Mouse (Mus musculus) cerebellum, adult (tissue): ENCODE measurements around the gene Kcnh4.

ENCODE experiments used
- ATAC-seq: cut with Nextera tagmentation; 2 replicates; pipeline ENCODE4 v1.9.2; 2017; ENCODE audit warnings: mild to moderate bottlenecking, moderate library complexity, mixed read lengths; ENCODE audit not compliant: insufficient number of reproducible peaks, low FRiP score, low TSS enrichment

Gene Kcnh4

DNA sequence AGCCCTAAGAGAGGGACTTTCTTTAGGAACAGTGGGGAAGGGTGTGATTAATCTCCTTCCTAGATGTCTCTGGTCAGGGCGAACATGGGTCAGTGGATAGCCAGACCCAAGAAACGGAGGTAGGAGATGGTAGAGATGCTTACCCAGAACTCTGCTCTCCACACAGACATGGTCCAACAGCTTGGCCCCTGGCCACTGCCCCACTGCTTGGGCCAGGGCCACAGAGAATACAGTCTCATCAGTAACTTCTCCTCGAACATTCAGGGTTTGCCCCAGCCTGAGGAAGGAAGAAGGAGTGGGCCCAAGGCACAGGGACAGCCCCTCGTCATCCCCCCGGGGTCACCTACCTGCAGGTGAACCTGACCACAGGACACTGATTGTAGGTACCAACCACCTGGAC lies 8.1 kb upstream of the Kcnh4 start:
- ATAC-seq = no peak

DNA sequence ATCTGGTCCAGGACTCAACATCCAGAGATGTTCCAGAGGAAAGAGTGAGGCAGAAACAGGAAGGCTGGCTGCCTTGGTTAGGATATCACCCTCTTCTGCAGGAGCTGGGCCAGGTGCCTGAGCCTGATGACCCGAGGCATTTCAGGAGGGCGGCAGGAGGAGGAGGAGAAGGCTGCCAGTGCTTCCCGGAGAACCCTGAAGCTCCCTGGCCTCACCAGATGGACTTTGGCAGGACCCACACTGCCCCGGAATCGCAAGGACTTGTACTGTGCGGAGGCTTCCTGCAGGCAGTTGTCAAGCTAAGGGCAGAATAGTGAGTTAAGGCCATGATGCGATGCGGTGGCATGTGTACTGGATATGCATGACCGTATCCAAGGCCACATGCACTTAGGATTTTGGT lies 7.0 kb upstream of the Kcnh4 start:
- ATAC-seq = no peak

DNA sequence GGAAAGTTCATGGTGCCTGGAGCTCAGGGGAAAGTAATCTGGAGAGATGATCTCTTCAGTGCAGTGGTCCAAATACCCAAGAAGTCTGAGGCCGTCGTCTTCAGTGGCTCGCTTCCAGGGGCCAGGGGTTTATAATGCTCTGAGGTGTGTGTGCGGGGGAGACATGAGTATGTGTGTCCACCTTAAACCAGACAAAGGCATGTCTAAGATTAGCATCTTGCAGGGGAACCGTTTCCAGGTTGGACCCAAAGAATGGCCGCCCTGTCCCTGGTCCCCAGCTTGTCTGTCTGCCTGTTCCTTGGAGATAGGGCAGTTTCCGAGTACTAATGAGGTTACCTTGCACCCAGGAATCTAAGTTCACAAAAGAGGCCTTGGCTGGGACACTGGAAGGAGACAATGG lies 3.1 kb upstream of the Kcnh4 start, which contains the start of gene Hcrt:
Hcrt (minus strand) TSS at position 101 of the 400 bp plus-strand sequence.
- no peak for ATAC-seq

DNA sequence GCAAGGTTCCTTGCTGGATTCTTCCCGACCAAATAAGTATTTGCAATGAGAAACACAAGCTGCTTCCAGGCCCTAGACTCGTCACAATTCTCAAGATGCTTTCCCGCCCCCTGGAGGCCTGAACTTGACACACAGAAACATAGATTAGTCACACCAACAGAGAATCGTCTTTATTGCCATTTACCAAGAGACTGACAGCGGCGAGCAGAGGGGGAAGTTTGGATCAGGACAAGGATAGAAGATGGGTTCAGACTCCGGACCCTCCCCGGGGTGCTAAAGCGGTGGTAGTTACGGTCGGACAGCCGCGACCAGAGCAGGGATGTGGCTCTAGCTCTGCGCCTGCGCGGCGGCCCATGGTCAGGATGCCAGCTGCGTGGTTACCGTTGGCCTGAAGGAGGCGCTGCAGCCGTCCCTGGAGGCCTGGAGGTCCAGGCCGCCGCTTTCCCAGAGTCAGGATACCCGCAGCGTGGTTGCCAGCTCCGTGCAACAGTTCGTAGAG lies 1.9 kb upstream of the Kcnh4 start:
- peak; percentile 85; the same call in 1 of the 2 replicates for ATAC-seq

DNA sequence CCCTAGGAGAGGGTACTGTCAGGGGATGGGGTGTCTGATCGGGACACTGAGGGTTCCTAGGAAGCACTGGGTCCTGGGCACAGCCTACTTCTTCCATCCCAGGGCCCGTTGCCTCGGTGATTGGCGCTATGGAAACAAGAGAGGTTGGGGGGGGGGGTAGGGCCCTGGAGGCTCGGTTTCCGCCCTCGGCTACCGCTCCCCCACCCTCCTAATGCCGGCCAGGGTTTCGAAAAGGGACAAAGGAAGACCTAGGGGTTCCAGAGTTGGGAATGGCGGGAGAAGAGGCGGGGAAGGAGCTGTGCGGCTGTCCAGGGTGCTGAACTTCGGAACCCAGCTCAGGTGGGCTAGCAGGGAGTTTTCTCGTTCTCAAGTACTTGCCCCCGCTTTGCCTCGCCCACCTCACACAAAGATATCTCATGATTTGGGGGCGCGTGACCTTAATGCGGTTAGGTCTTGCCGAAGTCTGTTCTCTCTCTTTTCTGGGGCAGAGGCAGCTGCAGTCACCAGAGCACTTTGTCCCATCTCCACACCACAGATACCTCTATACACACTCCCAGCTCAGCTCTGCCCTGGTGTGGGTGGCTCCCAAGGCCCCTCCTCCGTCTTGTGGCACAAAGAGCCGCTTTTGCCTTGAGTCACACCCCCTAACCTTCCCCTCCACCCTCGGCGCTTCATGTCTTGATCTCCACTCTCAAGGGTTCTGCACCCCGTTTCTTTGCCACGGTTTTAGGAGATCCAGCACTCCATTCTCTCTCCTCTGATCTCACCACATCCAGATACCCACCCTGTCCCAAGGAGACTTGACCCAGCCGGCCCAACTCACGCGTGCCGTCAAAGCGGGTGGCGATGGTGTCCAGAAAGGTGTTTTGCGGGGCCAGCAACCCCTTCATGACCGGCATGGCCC lies 783 bp downstream of the Kcnh4 start:
- ATAC-seq = no peak

DNA sequence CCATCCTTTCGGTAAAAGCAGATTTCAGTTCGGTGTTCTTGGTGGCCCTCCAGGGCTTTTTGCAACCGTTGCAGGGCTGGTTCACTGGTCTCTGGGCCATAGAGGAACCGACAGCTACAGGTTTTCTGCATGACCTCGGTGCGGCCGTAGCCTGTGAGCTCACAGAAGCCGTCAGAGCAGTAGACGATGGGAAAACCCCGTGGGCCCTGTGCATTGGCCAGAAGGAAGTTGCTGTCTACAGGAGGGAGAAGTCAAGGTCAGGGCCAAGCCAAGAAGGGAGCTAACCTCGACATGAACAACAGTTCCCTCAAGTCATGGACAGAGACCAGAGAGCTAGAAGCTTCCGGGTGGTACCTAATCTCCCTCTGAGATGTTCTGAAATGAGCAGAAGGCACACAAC lies 2.2 kb downstream of the Kcnh4 start:
- ATAC-seq = no peak

DNA sequence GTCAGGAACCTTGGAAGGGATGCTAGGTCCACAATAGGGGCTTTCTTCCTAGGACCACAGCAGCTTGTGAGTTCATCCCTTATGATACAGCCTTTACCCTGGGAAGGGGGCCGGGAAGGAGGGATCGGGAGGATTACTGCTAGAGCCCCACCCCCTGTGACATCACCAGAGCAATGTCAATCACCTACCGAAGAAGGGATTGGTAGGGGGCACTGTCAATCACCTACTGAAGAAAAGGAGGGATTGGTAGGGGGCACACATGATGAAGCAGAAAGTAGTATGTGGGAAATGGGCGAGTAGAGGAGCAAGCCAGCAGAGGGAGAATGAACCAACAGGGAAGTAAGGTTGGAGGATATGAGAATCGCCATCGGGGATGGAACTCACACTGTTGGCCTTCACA lies 3.3 kb downstream of the Kcnh4 start:
- ATAC-seq = no peak

DNA sequence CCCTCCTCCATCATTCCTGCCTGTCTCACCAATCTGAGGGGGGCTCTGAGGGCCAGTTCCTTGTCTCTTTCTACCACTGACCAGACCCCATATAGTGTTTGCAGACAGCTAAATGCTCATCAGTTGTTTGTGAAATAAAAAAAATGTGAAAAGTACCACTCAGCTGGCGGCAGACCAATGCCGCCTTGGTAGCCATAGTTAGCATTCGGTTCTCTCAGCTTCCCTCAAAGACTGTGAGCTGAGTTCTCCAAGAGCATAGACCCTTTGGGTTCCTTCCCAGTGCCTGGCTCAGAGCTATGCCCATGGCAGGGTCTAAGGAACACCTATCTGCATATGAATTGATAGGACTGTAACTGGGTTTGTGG lies 5.1 kb downstream of the Kcnh4 start:
- ATAC-seq = no peak

DNA sequence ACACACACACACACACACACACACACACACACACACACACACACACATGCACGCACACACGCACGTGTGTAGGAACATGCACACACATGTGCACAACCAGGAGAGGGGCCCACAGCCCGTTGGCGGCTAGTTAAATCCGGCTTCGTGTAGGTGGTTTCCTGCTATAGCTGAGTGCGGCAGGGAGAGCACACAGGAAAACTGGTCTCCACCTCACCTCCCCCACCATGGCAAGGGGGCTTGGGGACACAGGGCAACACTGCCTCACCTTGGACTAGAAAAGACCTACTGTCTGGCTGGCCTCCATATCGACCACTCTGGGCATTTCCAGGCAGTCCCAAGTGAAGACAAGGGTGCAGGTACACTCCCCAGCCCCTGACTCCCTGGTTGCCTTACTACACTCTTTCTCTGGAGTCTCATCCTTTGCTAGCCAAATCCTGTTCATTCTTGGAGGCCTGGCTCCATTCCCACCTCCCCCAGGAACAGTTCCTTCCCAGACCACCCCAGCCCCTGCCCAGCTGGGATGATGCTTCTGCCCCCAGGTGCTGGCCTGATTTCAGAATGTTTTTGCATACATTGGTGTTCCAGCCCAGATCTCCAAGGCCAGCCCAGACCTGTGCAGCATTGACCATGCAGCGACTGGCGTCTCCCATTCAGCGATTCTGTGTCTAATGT lies 5.6 kb downstream of the Kcnh4 start:
- ATAC-seq = no peak

DNA sequence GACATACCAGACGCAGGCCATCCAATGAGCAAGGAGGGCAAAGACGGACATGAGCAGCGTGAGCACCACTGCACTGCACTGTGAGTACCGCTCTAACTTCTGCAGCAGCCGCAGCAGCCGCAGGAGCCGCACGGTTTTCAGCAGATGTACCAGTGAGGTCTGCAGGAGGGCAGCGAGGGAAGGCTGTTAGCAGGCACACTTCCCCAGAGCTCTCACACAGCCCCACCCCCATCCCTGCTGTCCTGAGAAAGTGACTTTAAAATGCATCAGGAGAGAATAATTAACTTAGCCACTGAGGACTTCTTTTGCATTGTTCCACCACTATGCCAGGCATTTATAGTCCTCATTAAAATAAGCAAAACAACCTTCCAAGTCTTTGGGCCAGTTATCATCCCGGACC lies 7.4 kb downstream of the Kcnh4 start:
- no peak for ATAC-seq

DNA sequence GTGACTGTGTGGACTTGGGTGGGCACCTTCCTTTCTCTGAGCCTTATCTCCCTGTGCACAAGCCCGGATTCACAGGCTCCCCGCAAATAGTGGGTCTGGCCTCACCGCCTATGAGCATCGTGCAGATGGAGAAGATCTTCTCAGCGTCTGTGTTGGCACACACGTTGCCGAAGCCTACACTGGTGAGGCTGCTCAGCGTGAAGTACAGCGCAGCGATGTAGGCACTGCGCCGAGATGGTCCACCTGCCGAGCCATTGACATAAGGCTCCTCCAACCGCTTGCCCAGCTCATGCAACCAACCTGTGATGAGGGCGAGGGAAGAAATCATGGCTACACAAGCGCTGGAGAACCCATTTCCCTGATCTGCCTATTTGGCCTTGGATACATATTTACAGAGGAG lies 9.6 kb downstream of the Kcnh4 start:
- no peak for ATAC-seq

DNA sequence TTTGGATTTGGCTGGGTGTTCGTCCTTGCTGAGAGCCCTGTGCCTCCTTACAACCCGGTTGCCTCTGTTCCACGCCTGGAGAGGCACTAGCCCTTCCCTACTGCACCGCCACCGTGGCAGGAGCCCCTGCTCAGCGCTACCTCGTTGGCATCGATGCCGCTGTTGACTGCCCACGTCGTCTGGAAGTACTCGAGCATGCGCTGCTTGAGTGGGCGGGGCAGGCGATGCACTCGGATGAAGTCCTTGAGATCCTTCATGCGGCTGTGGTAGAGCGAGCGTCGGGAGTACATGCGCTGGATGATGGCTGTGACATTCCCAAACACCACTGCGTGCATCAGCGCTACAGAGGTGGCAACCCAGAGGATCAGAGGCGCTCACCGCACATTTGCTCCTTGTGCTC lies 10.3 kb downstream of the Kcnh4 start:
- ATAC-seq = no peak

DNA sequence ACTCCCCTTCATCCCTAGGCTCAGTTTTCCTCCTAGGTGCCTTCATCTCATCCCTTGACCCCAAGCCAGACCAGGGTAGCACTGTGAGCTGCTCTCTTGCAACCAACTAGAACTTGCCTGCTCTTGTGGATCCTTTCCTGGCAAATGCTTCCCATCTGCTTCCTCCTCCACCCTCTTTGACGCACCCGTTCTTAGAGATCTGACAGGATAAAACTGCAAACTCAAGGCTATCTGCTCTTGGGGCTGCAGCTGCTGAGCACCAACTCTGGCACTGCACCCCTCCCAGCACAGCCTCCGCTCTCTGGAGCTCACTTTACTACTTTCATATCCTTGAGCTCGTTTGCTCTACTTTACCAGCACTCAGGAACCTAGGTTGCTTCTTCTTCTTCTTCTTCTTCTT lies 11.1 kb downstream of the Kcnh4 start:
- ATAC-seq = no peak

DNA sequence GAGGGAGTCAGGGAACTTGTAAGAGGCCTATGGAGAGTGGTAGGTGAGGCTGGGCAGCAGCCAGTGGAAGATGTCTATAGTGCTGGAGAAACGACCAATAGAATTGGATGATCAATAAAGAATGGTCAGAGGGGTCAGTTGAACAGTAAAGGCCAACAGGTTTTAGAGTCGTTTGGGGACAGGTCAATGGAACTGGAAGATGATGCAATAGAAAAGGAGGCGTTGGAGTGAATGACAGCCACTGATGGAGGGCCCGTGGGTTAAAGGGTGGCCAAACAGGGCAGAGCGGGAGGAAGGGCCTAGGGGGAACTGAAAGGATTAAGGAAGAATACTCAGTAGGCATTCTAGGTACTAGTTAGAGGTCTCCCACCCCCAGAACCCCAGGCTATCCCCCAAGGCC lies 12.6 kb downstream of the Kcnh4 start:
- ATAC-seq = no peak

DNA sequence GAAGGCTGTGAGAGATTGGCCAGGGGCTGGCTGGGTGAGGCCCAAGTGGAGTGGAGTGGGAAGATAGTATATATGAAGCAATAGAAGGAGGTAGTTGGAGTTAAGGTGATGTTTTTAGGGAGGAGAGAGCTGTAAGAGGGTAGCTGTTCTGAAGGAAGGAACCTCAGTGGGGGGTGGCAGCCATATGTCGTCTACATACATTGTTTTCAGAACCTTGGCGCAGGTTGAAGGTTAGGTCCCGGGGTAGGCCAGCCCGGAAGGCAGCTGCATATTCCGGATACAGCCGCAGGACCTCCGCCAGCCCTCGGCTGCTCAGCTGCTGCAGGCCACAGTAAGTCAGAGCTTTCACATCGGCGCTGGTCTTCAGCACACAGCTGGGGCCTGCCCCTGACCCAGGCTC lies 13.2 kb downstream of the Kcnh4 start:
- ATAC-seq = no peak

DNA sequence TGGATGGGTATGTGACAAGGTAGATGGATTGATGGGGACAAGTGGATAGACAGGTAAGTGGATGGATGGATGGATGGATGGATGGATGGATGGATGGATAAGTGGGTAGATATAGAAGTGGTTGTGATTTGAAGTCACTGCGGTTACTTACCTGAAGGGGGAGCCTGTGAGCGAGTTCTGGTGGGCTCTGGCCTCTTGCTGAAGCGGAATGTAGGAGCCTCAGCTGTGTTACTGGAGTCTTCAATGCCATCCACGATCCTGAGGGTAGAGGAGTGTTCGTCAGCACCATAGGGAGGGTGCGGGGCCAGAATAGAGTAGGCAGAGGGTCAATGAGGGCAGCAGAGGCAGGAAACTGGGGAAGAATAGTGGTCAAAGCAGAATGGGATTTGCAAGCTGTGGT lies 14.7 kb downstream of the Kcnh4 start:
- ATAC-seq = no peak

DNA sequence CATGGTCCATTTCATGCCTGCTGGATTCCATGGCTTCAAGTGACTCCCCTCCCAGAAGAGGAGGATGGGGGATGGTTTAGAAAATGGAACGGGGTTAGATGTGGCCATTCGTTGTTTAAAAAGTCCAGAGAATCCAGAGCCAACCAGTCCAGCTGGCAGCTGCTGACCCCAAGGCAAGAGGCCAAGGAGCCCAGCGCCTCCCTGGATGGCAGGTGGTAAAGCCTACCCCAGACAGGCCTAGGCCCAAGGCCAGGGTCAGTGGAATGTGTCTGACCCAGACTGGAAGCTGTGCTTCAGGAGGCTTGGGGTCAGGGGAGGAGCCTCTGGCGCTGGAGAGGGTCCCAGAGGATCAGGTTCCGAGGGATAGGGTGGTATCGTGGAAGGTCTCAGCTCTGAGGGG lies 18.4 kb downstream of the Kcnh4 start:
- ATAC-seq = no peak

DNA sequence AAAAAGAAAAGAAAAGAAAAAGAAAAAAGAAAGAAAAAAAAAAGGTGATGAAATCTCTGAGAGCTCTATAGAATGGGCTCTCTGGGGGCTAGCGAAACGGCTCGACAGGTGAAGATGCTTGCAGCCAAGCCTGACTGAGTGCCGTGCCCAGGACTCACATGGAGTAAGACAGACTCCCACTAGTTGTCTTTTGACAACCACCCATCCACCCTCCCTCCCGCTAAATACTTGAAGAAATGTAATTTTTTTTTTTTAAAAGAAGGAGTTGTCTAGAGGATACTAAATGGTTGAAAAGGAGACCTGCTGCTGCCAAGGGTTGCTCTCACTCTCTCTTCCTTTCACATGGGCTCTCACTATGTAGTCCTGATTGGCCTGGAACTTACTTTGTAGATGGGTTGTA lies 21.0 kb downstream of the Kcnh4 start:
- no peak for ATAC-seq

DNA sequence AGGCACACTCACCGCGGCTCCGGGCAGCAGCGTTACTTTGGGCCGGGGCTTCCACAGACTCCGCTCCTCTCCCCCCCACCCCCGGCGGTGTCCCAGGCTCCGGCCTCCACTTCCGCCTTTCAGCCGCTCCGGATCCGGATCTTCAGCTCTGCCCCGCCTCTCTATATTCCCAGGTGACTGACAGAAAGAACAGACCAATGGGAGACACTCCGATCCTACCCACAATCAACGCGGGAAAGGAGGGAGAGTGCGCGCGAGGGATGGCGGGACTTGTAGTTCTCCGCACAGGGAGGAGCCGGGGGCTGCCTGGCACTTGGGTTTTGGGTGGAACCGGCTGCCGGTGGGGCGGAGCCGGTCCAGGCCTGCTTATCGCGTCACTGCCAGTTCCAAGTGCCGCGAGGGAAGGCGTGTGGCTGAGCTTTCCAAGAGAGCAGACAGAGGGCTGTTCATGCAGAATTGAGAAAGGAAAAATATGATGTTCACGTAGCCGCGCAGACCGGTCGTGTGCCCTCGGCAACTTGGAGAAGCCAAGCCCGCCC lies 21.6 kb downstream of the Kcnh4 start, which contains the start of gene Rab5c:
Rab5c (minus strand) TSS at position 150 of the 539 bp plus-strand sequence.
- peak; percentile 98 for ATAC-seq

DNA sequence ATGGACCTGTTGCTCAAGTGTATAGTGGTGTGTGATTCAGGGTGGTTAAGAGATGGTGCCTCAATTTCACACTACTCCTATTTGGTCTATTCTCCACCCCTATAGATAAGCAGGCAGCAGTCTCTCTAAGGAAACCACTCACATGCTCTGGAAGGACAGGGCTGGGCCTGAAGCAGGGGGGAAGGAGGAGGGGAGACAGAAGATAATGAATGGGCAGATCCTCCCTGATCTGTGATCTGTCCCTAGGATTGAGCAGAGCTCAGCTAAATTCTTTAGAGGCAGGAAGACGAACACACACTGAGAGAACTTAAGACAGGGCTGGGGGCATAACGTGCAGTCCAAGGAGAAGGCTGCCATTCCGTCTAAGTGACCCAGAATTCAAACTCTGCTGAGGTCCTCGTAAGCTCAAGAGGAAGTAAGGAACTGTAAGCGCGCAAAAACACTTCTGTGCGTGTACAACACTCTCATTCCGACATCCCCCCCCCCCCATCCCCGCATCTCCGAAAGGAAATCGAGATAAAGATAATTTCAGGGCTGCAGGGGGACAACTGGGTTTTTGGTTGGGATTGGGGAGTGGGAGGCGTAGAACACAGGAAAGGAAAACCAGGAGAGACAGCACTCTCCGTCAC lies 22.5 kb downstream of the Kcnh4 start:
- no peak for ATAC-seq

DNA sequence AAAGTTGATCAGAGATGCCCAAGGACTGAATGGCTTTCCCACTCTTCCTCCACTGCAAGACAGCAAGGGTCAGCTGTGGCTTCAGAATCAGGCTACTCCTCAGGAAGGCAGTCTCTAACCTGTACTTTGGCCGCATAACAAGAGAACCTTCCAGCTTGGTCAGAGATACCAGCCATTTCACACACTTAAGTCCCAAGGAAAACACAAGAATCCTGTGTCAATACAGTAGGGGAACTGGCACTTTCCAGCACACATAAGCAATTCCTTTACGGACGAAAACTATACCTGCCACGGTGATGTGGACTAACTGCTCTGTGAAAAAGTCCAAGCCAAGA lies 23.0 kb downstream of the Kcnh4 start:
- ATAC-seq = no peak
